Mouse (Mus musculus): ENCODE results near the gene Myo18b. TPM values are rescaled to one million over a fixed set of nuclear protein-coding genes. Genes with fewer than 3 reads are reported as not detected.
A peak's percentile ranks its signal among the peaks of the same experiment; 100 is the strongest.

Myo18b gene
- polyA plus RNA-seq, 1 experiment from 2014 or later: 0.19 TPM

DNA sequence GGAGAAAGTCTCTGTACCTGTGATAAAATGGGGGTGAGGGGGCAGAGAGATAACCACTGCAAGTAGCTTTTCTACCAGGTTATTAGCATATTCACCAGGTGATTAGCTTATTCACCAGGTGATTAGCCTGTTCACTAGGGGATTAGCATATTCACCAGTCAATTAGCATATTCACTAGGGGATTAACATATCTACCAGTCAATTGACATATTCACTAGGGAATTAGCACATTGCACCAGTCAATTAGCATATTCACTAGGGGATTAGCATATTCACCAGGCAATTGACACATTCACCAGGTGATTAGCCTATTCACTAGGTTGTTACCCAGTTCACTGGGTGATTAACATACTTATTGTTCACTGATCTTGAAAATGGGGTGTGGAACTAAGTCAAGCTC, 186.3 kb downstream of the Myo18b start:
- Histone ChIP-seq H3K4me1 (peaks cover 6% of the 10 kb centered on the region), H3K27ac (replicated peaks) (no peak overlapping the region), H3K27me3 (replicated peaks; ENCODE audit: low read depth, poor library complexity, severe bottlenecking) (no peaks in the 10 kb centered on the region), H3K4me3 (no peak overlapping the region), H3K9me3 (0 out of 2 replicates have a peak, but pooled peaks cover 3% of the 10 kb centered on the region), H3K36me3 (replicated peaks) (no peaks in the 10 kb centered on the region)
- DNase-seq (ENCODE audit: low spot score): no peak

GRCm38 (mm10) chr5:112708441-112708840, 187.7 kb downstream of the Myo18b start:
- no peak for DNase-seq (ENCODE audit: low spot score)
- no peak overlapping the region for H3K27ac ChIP-seq (replicated peaks)
- no peak overlapping the region for H3K4me3 ChIP-seq
- no peaks in the 10 kb centered on the region for H3K36me3 ChIP-seq (replicated peaks)
- no peaks in the 10 kb centered on the region for H3K27me3 ChIP-seq (replicated peaks; ENCODE audit: low read depth, poor library complexity, severe bottlenecking)
- H3K4me1 ChIP-seq: peaks cover 6% of the 10 kb centered on the region
- H3K9me3 ChIP-seq: 0 out of 2 replicates have a peak, but pooled peaks cover 3% of the 10 kb centered on the region

GRCm38 (mm10) chr5:112707478-112707877, 188.7 kb downstream of the Myo18b start:
- Histone ChIP-seq H3K4me3 (no peak overlapping the region), H3K27ac (replicated peaks) (no peak overlapping the region), H3K9me3 (0 out of 2 replicates have a peak, but pooled peaks cover 3% of the 10 kb centered on the region), H3K4me1 (peaks cover 6% of the 10 kb centered on the region), H3K36me3 (replicated peaks) (no peaks in the 10 kb centered on the region), H3K27me3 (replicated peaks; ENCODE audit: low read depth, poor library complexity, severe bottlenecking) (no peaks in the 10 kb centered on the region)
- DNase-seq (ENCODE audit: low spot score): no peak
- WGBS: 93% methylated on average over 2 of the region's 2 CpGs

- no peaks in the 10 kb centered on the region for H3K9me3 ChIP-seq
- DNase-seq (ENCODE audit: low spot score): no peak
- WGBS: 77% methylated on average over 3 of the region's 3 CpGs
- H3K4me1 ChIP-seq: no peaks in the 10 kb centered on the region
- H3K27me3 ChIP-seq (replicated peaks; ENCODE audit: low read depth, poor library complexity, severe bottlenecking): no peaks in the 10 kb centered on the region
- H3K4me3 ChIP-seq: no peak overlapping the region
- H3K27ac ChIP-seq (replicated peaks): no peak overlapping the region
- no peaks in the 10 kb centered on the region for H3K36me3 ChIP-seq (replicated peaks)
Observed at GRCm38 (mm10) chr5:112700794-112701193, 195.4 kb downstream of the Myo18b start.

GRCm38 (mm10) chr5:112696683-112697082, 199.5 kb downstream of the Myo18b start:
- no peaks in the 10 kb centered on the region for H3K9me3 ChIP-seq
- H3K4me3 ChIP-seq: no peak overlapping the region
- WGBS: 85% methylated on average over 4 of the region's 4 CpGs
- peaks cover 8% of the 10 kb centered on the region; the same call in 1 of the 2 replicates for H3K4me1 ChIP-seq
- H3K27me3 ChIP-seq (replicated peaks; ENCODE audit: low read depth, poor library complexity, severe bottlenecking): no peaks in the 10 kb centered on the region
- no peaks in the 10 kb centered on the region for H3K36me3 ChIP-seq (replicated peaks)
- no peak overlapping the region for H3K27ac ChIP-seq (replicated peaks)
- DNase-seq (ENCODE audit: low spot score): no peak

- Histone ChIP-seq H3K4me3 (no peak overlapping the region), H3K4me1 (peaks cover 8% of the 10 kb centered on the region; the same call in 1 of the 2 replicates), H3K36me3 (replicated peaks) (no peaks in the 10 kb centered on the region), H3K27ac (replicated peaks) (no peak overlapping the region), H3K27me3 (replicated peaks; ENCODE audit: low read depth, poor library complexity, severe bottlenecking) (no peaks in the 10 kb centered on the region), H3K9me3 (no peaks in the 10 kb centered on the region)
- WGBS: 51% methylated on average over 7 of the region's 7 CpGs
- peak; percentile 36 for DNase-seq (ENCODE audit: low spot score)
Observed at GRCm38 (mm10) chr5:112695254-112695711, 200.9 kb downstream of the Myo18b start.

DNA sequence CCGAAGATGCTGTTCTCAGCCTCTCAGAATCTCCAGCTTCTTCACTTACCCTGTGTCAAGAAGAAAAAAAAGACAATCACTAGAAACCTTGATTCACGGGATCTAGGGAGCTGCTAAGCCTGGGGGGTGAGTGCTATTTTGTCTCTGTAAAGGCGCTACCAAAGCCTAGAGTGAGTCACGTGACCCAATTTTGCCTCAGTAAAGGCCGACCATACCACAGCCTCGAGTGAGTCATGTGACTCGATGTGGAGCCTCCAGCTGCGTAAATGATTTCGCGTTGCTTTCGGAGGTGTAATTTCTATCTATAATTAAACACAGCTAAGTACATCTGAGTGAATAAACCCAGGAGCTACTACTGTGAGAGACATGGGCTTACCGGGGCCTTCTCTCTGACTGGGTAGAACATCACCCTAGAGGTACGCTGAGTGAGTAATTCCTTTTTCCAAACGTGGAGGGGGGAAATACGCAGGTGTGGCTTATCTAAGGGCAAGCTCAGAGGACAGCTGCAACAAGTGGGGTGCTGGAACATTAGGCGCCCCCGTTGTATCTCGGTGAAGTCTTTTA, 202.8 kb downstream of the Myo18b start:
- H3K27me3 ChIP-seq (replicated peaks; ENCODE audit: low read depth, poor library complexity, severe bottlenecking): no peaks in the 10 kb centered on the region
- peaks cover 8% of the 10 kb centered on the region; the same call in 1 of the 2 replicates for H3K4me1 ChIP-seq
- H3K27ac ChIP-seq (replicated peaks): no peak overlapping the region
- no peaks in the 10 kb centered on the region for H3K36me3 ChIP-seq (replicated peaks)
- WGBS: 82% methylated on average over 18 of the region's 18 CpGs
- no peak overlapping the region for H3K4me3 ChIP-seq
- no peaks in the 10 kb centered on the region for H3K9me3 ChIP-seq
- no peak for DNase-seq (ENCODE audit: low spot score)

- H3K27me3 ChIP-seq (replicated peaks; ENCODE audit: low read depth, poor library complexity, severe bottlenecking): no peaks in the 10 kb centered on the region
- H3K36me3 ChIP-seq (replicated peaks): no peaks in the 10 kb centered on the region
- no peaks in the 10 kb centered on the region for H3K9me3 ChIP-seq
- peaks cover 4% of the 10 kb centered on the region for H3K4me1 ChIP-seq
- peak overlapping the region; percentile 19; the same call in 1 of the 2 replicates for H3K27ac ChIP-seq (replicated peaks)
- no peak for DNase-seq (ENCODE audit: low spot score)
- no peak overlapping the region for H3K4me3 ChIP-seq
- WGBS: 78% methylated on average over 4 of the region's 4 CpGs
Observed at GRCm38 (mm10) chr5:112687100-112687818, 208.9 kb downstream of the Myo18b start.

GRCm38 (mm10) chr5:112686309-112687099, 209.7 kb downstream of the Myo18b start:
- H3K9me3 ChIP-seq: no peaks in the 10 kb centered on the region
- DNase-seq (ENCODE audit: low spot score): no peak
- no peak overlapping the region for H3K4me3 ChIP-seq
- H3K27me3 ChIP-seq (replicated peaks; ENCODE audit: low read depth, poor library complexity, severe bottlenecking): no peaks in the 10 kb centered on the region
- no peaks in the 10 kb centered on the region for H3K36me3 ChIP-seq (replicated peaks)
- 76% methylated on average over 14 of the region's 14 CpGs for whole genome bisulfite sequencing
- H3K4me1 ChIP-seq: peaks cover 4% of the 10 kb centered on the region
- no peak overlapping the region for H3K27ac ChIP-seq (replicated peaks)

GRCm38 (mm10) chr5:112679251-112679650, 216.9 kb downstream of the Myo18b start:
- 94% methylated on average over 2 of the region's 2 CpGs for WGBS
- no peaks in the 10 kb centered on the region for H3K36me3 ChIP-seq (replicated peaks)
- H3K4me1 ChIP-seq: no peaks in the 10 kb centered on the region
- no peak overlapping the region for H3K4me3 ChIP-seq
- no peaks in the 10 kb centered on the region for H3K27me3 ChIP-seq (replicated peaks; ENCODE audit: low read depth, poor library complexity, severe bottlenecking)
- no peak for DNase-seq (ENCODE audit: low spot score)
- no peaks in the 10 kb centered on the region for H3K9me3 ChIP-seq
- no peak overlapping the region for H3K27ac ChIP-seq (replicated peaks)

- DNase-seq (ENCODE audit: low spot score): no peak
- no peaks in the 10 kb centered on the region for H3K9me3 ChIP-seq
- WGBS: 67% methylated on average over 4 of the region's 4 CpGs
Observed at GRCm38 (mm10) chr5:112678153-112678552, 218.0 kb downstream of the Myo18b start.

DNA sequence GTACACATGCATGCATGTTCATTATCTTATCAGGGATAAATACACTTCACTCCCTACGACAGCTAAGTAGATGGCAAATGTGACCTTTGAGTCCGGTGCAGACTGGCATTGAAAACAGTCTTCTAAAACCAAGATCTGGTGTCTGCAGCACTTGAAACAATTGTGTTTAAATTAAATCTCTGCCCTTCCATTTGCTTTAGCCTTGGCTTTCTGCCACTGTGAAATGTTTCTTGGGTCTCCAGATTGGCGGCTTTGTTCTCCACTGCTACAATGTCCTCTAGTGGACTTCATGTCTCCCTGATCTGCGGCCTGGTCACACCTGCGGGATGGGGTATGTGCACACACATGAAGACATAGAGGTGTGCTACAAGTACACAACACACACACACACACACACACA, 221.4 kb downstream of the Myo18b start:
- H3K4me1 ChIP-seq: no peaks in the 10 kb centered on the region
- 86% methylated on average over 5 of the region's 5 CpGs for WGBS
- H3K4me3 ChIP-seq: no peak overlapping the region
- H3K27ac ChIP-seq (replicated peaks): no peak overlapping the region
- H3K9me3 ChIP-seq: no peaks in the 10 kb centered on the region
- no peaks in the 10 kb centered on the region for H3K36me3 ChIP-seq (replicated peaks)
- DNase-seq (ENCODE audit: low spot score): no peak
- H3K27me3 ChIP-seq (replicated peaks; ENCODE audit: low read depth, poor library complexity, severe bottlenecking): no peaks in the 10 kb centered on the region

More at GRCm38 (mm10) chr5:112678153-112678552, 218.0 kb downstream of the Myo18b start:
- no peaks in the 10 kb centered on the region for H3K27me3 ChIP-seq (replicated peaks; ENCODE audit: low read depth, poor library complexity, severe bottlenecking)
- no peak overlapping the region for H3K27ac ChIP-seq (replicated peaks)
- no peaks in the 10 kb centered on the region for H3K4me1 ChIP-seq
- no peaks in the 10 kb centered on the region for H3K36me3 ChIP-seq (replicated peaks)
- no peak overlapping the region for H3K4me3 ChIP-seq
